Mouse (Mus musculus) embryo, embryonic 11.5 days (tissue): ENCODE data around the gene Ppp2r5b.

Source experiments
- DNase-seq: peaks from one replicate; pipeline ENCODE4 v3.0.0-alpha.2; 2012; ENCODE audit warnings: low read depth, low spot score

The Ppp2r5b gene

GRCm38 (mm10) chr19:6268670-6269132 is 33.0 kb upstream of the Ppp2r5b start:
- no peak for DNase-seq

- DNase-seq: peak; percentile 83
Observed at GRCm38 (mm10) chr19:6268170-6268528, 32.5 kb upstream of the Ppp2r5b start.

GRCm38 (mm10) chr19:6267306-6268169 is 31.9 kb upstream of the Ppp2r5b start:
- no peak for DNase-seq

GRCm38 (mm10) chr19:6265727-6266182 is 30.1 kb upstream of the Ppp2r5b start:
- DNase-seq: no peak

GRCm38 (mm10) chr19:6264945-6265344 is 29.3 kb upstream of the Ppp2r5b start:
- no peak for DNase-seq

GRCm38 (mm10) chr19:6264200-6264599 is 28.5 kb upstream of the Ppp2r5b start:
- DNase-seq: no peak

GRCm38 (mm10) chr19:6262839-6263433 is 27.3 kb upstream of the Ppp2r5b start:
- DNase-seq: no peak

GRCm38 (mm10) chr19:6262222-6262621 is 26.6 kb upstream of the Ppp2r5b start:
- peak; percentile 34 for DNase-seq

GRCm38 (mm10) chr19:6261379-6261778 is 25.7 kb upstream of the Ppp2r5b start:
- DNase-seq: no peak

GRCm38 (mm10) chr19:6260946-6261345 is 25.3 kb upstream of the Ppp2r5b start:
- no peak for DNase-seq

- no peak for DNase-seq
Observed at GRCm38 (mm10) chr19:6260428-6260827, 24.8 kb upstream of the Ppp2r5b start.

GRCm38 (mm10) chr19:6253021-6253420 is 17.3 kb upstream of the Ppp2r5b start:
- no peak for DNase-seq

- no peak for DNase-seq
Observed at GRCm38 (mm10) chr19:6247526-6248300, 12.0 kb upstream of the Ppp2r5b start.

- no peak for DNase-seq
Observed at GRCm38 (mm10) chr19:6245806-6246205, 10.1 kb upstream of the Ppp2r5b start.

- no peak for DNase-seq
Observed at GRCm38 (mm10) chr19:6243226-6243625, 7.6 kb upstream of the Ppp2r5b start.

GRCm38 (mm10) chr19:6242281-6242680 is 6.6 kb upstream of the Ppp2r5b start:
- DNase-seq: no peak

- DNase-seq: peak; percentile 99
Observed at GRCm38 (mm10) chr19:6241274-6242107, 5.8 kb upstream of the Ppp2r5b start, which contains the start of gene Atg2a. Atg2a (plus strand) TSS chr19:6241668.

- no peak for DNase-seq
Observed at GRCm38 (mm10) chr19:6240725-6241124, 5.1 kb upstream of the Ppp2r5b start.

GRCm38 (mm10) chr19:6240136-6240535 is 4.5 kb upstream of the Ppp2r5b start:
- DNase-seq: no peak

GRCm38 (mm10) chr19:6238740-6239139 is 3.1 kb upstream of the Ppp2r5b start:
- no peak for DNase-seq

GRCm38 (mm10) chr19:6236842-6237241 is 1.2 kb upstream of the Ppp2r5b start:
- DNase-seq: no peak
